Mouse (Mus musculus) cortical plate, adult 2 months (tissue): ENCODE data around the gene Car6.

ENCODE experiments used
- CTCF ChIP-seq: fragments of 200-500 bp; IDR thresholded peaks from 2 replicates; pipeline ENCODE4 v1.5.1; 2011; ENCODE audit warnings: mild to moderate bottlenecking, control low read depth, low read length; ENCODE audit not compliant: insufficient read depth; ENCODE audit errors: extremely low read depth
- POLR2A ChIP-seq: fragments of 200-500 bp; IDR thresholded peaks from 2 replicates; pipeline ENCODE4 v1.6.1; 2011; ENCODE audit warnings: mild to moderate bottlenecking, low read length, control low read depth; ENCODE audit not compliant: insufficient read depth; ENCODE audit errors: extremely low read depth

DNA sequence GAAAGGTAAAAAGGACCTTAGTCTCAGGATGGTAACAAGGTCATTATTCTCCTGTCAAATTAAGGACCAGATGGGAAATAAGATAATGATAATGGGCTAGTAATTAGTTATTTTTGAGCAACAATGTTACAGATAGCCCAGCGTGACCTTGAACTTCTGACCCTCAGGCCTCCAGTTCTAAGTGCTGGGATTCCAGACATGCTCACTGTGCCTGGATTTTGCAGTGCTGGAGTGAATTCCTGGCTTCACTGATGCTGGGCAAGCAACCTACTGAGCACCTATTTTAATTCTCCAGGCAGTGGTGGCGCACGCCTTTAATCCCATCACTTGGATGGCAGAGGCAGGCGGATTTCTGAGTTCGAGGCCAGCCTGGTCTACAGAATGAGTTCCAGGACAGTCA lies 8.6 kb upstream of the Car6 start:
- TF ChIP-seq POLR2A = no peak
- TF ChIP-seq CTCF = no peak
